Mouse (Mus musculus) kidney, adult 2 months (tissue): Measurements from ENCODE around the gene Agtpbp1.

Experiments used
- CTCF ChIP-seq: fragments of 200-500 bp; conservative IDR thresholded peaks from 2 replicates; pipeline ENCODE4 v1.5.1; 2011; ENCODE audit warnings: low read depth, mild to moderate bottlenecking, control low read depth, low read length, moderate library complexity, mixed read lengths; ENCODE audit not compliant: insufficient read depth, insufficient read length
- POLR2A ChIP-seq: fragments of 200-500 bp; IDR thresholded peaks from one replicate; pipeline ENCODE4 v1.6.1; 2011; ENCODE audit warnings: low read depth, low read length, control low read depth

GRCm38 (mm10) chr13:59486243-59486642 lies 98.8 kb downstream of the Agtpbp1 start:
- TF ChIP-seq CTCF (no peak), POLR2A (no peak)
